Mouse (Mus musculus) cerebellum, adult 18-20 months (tissue): Measurements from ENCODE around the gene Cep164.
A peak's percentile ranks its signal among the peaks of the same experiment; 100 is the strongest.

Experiments
- DNase-seq, 2 experiments: peaks; one replicate each; pipeline ENCODE4 v3.0.0; 2021

Gene Cep164

GRCm38 (mm10) chr9:45838069-45838433, 9.6 kb upstream of the Cep164 start:
- DNase-seq = no peak

GRCm38 (mm10) chr9:45833461-45833860, 5.0 kb upstream of the Cep164 start:
- DNase-seq = no peak

GRCm38 (mm10) chr9:45832898-45833297, 4.4 kb upstream of the Cep164 start:
- DNase-seq = no peak

GRCm38 (mm10) chr9:45829107-45829506, 616 bp upstream of the Cep164 start:
- peak; percentile 77 to 80 for DNase-seq

- peak; percentile 43 to 46 for DNase-seq
These were observed 714 bp downstream of the Cep164 start for GRCm38 (mm10) chr9:45827663-45828290.

GRCm38 (mm10) chr9:45818406-45819011, 10.0 kb downstream of the Cep164 start:
- DNase-seq = peak; percentile 68 to 73

GRCm38 (mm10) chr9:45815525-45815924, 13.0 kb downstream of the Cep164 start:
- no peak for DNase-seq

- peak; percentile 47 to 59 for DNase-seq
These were observed 13.4 kb downstream of the Cep164 start for GRCm38 (mm10) chr9:45815113-45815512.

- no peak for DNase-seq
These were observed 16.5 kb downstream of the Cep164 start for GRCm38 (mm10) chr9:45811946-45812345.

GRCm38 (mm10) chr9:45807761-45808160, 20.7 kb downstream of the Cep164 start:
- DNase-seq = no peak

GRCm38 (mm10) chr9:45807337-45807736, 21.2 kb downstream of the Cep164 start:
- DNase-seq = no peak

- DNase-seq = no peak
These were observed 21.6 kb downstream of the Cep164 start for GRCm38 (mm10) chr9:45806847-45807246.

- no peak for DNase-seq
These were observed 25.3 kb downstream of the Cep164 start for GRCm38 (mm10) chr9:45803070-45803774.

GRCm38 (mm10) chr9:45799402-45799801, 29.1 kb downstream of the Cep164 start:
- no peak for DNase-seq

- peak; percentile 22 to 28 for DNase-seq
These were observed 29.9 kb downstream of the Cep164 start for GRCm38 (mm10) chr9:45798467-45799164.

GRCm38 (mm10) chr9:45797271-45797670, 31.2 kb downstream of the Cep164 start:
- no peak for DNase-seq

GRCm38 (mm10) chr9:45795722-45796121, 32.8 kb downstream of the Cep164 start:
- DNase-seq = no peak

GRCm38 (mm10) chr9:45793697-45794096, 34.8 kb downstream of the Cep164 start:
- DNase-seq = no peak

- no peak for DNase-seq
These were observed 36.3 kb downstream of the Cep164 start for GRCm38 (mm10) chr9:45792235-45792634.

- DNase-seq = no peak
These were observed 36.9 kb downstream of the Cep164 start for GRCm38 (mm10) chr9:45791456-45792142.

GRCm38 (mm10) chr9:45788405-45788804, 40.1 kb downstream of the Cep164 start:
- no peak for DNase-seq

- no peak for DNase-seq
These were observed 40.9 kb downstream of the Cep164 start for GRCm38 (mm10) chr9:45787547-45787946.

- DNase-seq = peak in 1 of 2 experiments; percentile 29
These were observed 41.4 kb downstream of the Cep164 start for GRCm38 (mm10) chr9:45787071-45787470.
